Mouse (Mus musculus) hindbrain, embryonic 14.5 days (tissue): ENCODE data around the gene Ankrd33b. TPM values are rescaled to one million over a fixed set of nuclear protein-coding genes. Genes with fewer than 3 reads are reported as not detected.

ENCODE experiments used
- ATAC-seq: fragments of 200-750 bp; cut with Nextera tagmentation; 2 replicates; pipeline ENCODE4 v1.8.0; 2017; ENCODE audit warnings: moderate number of reproducible peaks, mild to moderate bottlenecking, moderate TSS enrichment, moderate library complexity; ENCODE audit not compliant: low FRiP score
- DNase-seq: peaks from one replicate; pipeline ENCODE4 v3.0.0-alpha.2; 2015; ENCODE audit warnings: low spot score
- H3K27ac ChIP-seq: fragments of 300-500 bp; sonication (generic); 2 replicates; pipeline ENCODE4 v1.5.1; 2014; ENCODE audit warnings: mild to moderate bottlenecking, moderate library complexity
- H3K27me3 ChIP-seq: fragments of 300-500 bp; sonication (generic); 2 replicates; pipeline ENCODE4 v1.6.1; 2014; ENCODE audit warnings: mild to moderate bottlenecking, low read length, mixed read lengths; ENCODE audit not compliant: control insufficient read depth, insufficient read depth
- H3K36me3 ChIP-seq: fragments of 300-500 bp; sonication (generic); replicated peaks from 2 replicates; pipeline ENCODE4 v1.6.1; 2014; ENCODE audit not compliant: control insufficient read depth, insufficient read depth
- H3K4me1 ChIP-seq: fragments of 300-500 bp; sonication (generic); replicated peaks from 2 replicates; pipeline ENCODE4 v1.6.1; 2014; ENCODE audit warnings: antibody characterized with exemption, low read length, mixed read lengths; ENCODE audit not compliant: control insufficient read depth, insufficient read depth
- H3K4me2 ChIP-seq: fragments of 300-500 bp; sonication (generic); replicated peaks from 2 replicates; pipeline ENCODE4 v1.6.1; 2014; ENCODE audit warnings: mild to moderate bottlenecking, moderate library complexity
- H3K4me3 ChIP-seq: fragments of 300-500 bp; sonication (generic); replicated peaks from 2 replicates; pipeline ENCODE4 v1.5.1; 2014; ENCODE audit warnings: mild to moderate bottlenecking, low read length
- H3K9ac ChIP-seq: fragments of 300-500 bp; sonication (generic); 2 replicates; pipeline ENCODE4 v1.6.1; 2014
- H3K9me3 ChIP-seq: fragments of 300-500 bp; sonication (generic); 2 replicates; pipeline ENCODE4 v1.6.1; 2016; ENCODE audit warnings: low read length; ENCODE audit not compliant: control insufficient read depth
- WGBS: fragments of 180-500 bp; shearing (Covaris S2); extraction: QIAGEN DNeasy Blood & Tissue Kit; methylation state at CpG from one replicate; pipeline ENCODE4 v1.1.7; 2014; 5-methylcytosine and 5-hydroxymethylcytosine counted together
- polyA plus RNA-seq: library from polyadenylated mRNA; unstranded; fragments of >200 nt; fragmentation: Nextera tagmentation; extraction: Ambion mirVana; gene quantifications from 2 replicates; pipeline ENCODE4 v1.2.1, GENCODE M21; 2014

The Ankrd33b gene
- polyA plus RNA-seq, 1 experiment from 2014 or later: 1.3 TPM

GRCm38 (mm10) chr15:31284922-31285631, 82.4 kb downstream of the Ankrd33b start:
- ATAC-seq: no peak
- 70% methylated on average over 17 of the region's 17 CpGs for WGBS
- Histone ChIP-seq H3K27ac (no peak overlapping the region), H3K4me3 (no peak overlapping the region), H3K4me1 (no peaks in the 10 kb centered on the region; the same call in none of the 2 replicates), H3K4me2 (no peak overlapping the region), H3K27me3 (no peaks in the 10 kb centered on the region), H3K36me3 (no peaks in the 10 kb centered on the region), H3K9me3 (no peaks in the 10 kb centered on the region), H3K9ac (no peak overlapping the region)
- DNase-seq: peak; percentile 30

GRCm38 (mm10) chr15:31284142-31284541, 83.4 kb downstream of the Ankrd33b start:
- Histone ChIP-seq H3K4me1 (no peaks in the 10 kb centered on the region; the same call in none of the 2 replicates), H3K27ac (no peak overlapping the region), H3K27me3 (no peaks in the 10 kb centered on the region), H3K9me3 (no peaks in the 10 kb centered on the region), H3K4me2 (no peak overlapping the region), H3K9ac (no peak overlapping the region), H3K4me3 (no peak overlapping the region), H3K36me3 (no peaks in the 10 kb centered on the region)
- 77% methylated on average over 5 of the region's 5 CpGs for WGBS
- DNase-seq (no peak), ATAC-seq (no peak)

- no peaks in the 10 kb centered on the region for H3K36me3 ChIP-seq
These were observed 85.2 kb downstream of the Ankrd33b start for GRCm38 (mm10) chr15:31282353-31282752.

GRCm38 (mm10) chr15:31281830-31282229, 85.7 kb downstream of the Ankrd33b start:
- 47% methylated on average over 13 of the region's 13 CpGs for WGBS
- Histone ChIP-seq H3K4me3 (no peak overlapping the region), H3K4me2 (peak overlapping the region; percentile 19), H3K36me3 (no peaks in the 10 kb centered on the region), H3K9ac (no peak overlapping the region), H3K27ac (no peak overlapping the region), H3K9me3 (no peaks in the 10 kb centered on the region), H3K27me3 (no peaks in the 10 kb centered on the region), H3K4me1 (no peaks in the 10 kb centered on the region; the same call in none of the 2 replicates)
- 0 out of 2 replicates have a peak, but pooled peaks have one; percentile 43 for ATAC-seq
- DNase-seq: no peak

More at GRCm38 (mm10) chr15:31282353-31282752, 85.2 kb downstream of the Ankrd33b start:
- no peaks in the 10 kb centered on the region; the same call in none of the 2 replicates for H3K4me1 ChIP-seq
- no peaks in the 10 kb centered on the region for H3K9me3 ChIP-seq
- ATAC-seq (no peak), DNase-seq (no peak)
- H3K9ac ChIP-seq: no peak overlapping the region
- H3K4me3 ChIP-seq: no peak overlapping the region
- no peaks in the 10 kb centered on the region for H3K27me3 ChIP-seq
- H3K4me2 ChIP-seq: no peak overlapping the region; the same call in 1 of the 2 replicates
- H3K27ac ChIP-seq: no peak overlapping the region
- 80% methylated on average over 3 of the region's 3 CpGs for WGBS

GRCm38 (mm10) chr15:31280683-31281082, 86.8 kb downstream of the Ankrd33b start:
- Histone ChIP-seq H3K4me3 (no peak overlapping the region), H3K9me3 (no peaks in the 10 kb centered on the region), H3K4me2 (no peak overlapping the region), H3K4me1 (no peaks in the 10 kb centered on the region; the same call in none of the 2 replicates), H3K27ac (no peak overlapping the region), H3K36me3 (no peaks in the 10 kb centered on the region), H3K9ac (no peak overlapping the region), H3K27me3 (no peaks in the 10 kb centered on the region)
- 86% methylated on average over 2 of the region's 2 CpGs for WGBS
- DNase-seq: no peak
- no peak for ATAC-seq

- H3K9ac ChIP-seq: no peak overlapping the region
- no peaks in the 10 kb centered on the region for H3K36me3 ChIP-seq
- 77% methylated on average over 5 of the region's 5 CpGs for WGBS
- no peak for ATAC-seq
- H3K4me2 ChIP-seq: no peak overlapping the region
- no peak overlapping the region for H3K27ac ChIP-seq
- DNase-seq: no peak
- H3K4me1 ChIP-seq: no peaks in the 10 kb centered on the region; the same call in none of the 2 replicates
- no peak overlapping the region for H3K4me3 ChIP-seq
- no peaks in the 10 kb centered on the region for H3K27me3 ChIP-seq
- H3K9me3 ChIP-seq: no peaks in the 10 kb centered on the region
These were observed 87.5 kb downstream of the Ankrd33b start for GRCm38 (mm10) chr15:31280059-31280458.

DNA sequence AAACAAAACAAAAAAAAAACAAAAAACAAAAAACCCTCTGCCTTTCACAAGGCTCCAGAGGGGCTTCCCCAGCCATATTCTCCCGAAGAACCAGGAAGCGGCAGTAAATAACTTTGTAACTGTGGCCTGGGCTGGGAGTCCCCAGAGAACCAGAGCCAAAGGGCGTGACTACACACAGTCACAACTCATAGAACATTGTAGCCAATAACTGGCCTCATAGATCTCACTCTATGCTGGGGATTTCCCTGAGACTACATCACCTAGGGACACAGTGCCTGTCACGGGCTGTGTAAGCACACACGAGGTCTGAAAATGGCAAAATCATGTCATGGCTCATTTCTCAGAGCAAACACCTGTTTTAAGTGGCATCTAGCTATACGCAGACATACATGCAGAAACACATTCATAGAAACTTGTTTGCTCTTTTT, 87.9 kb downstream of the Ankrd33b start:
- no peaks in the 10 kb centered on the region for H3K9me3 ChIP-seq
- H3K27me3 ChIP-seq: no peaks in the 10 kb centered on the region
- H3K4me2 ChIP-seq: no peak overlapping the region
- DNase-seq (no peak), ATAC-seq (no peak)
- no peaks in the 10 kb centered on the region; the same call in 1 of the 2 replicates for H3K4me1 ChIP-seq
- no peak overlapping the region for H3K9ac ChIP-seq
- no peaks in the 10 kb centered on the region for H3K36me3 ChIP-seq
- 65% methylated on average over 6 of the region's 6 CpGs for WGBS
- H3K4me3 ChIP-seq: no peak overlapping the region
- no peak overlapping the region for H3K27ac ChIP-seq

DNA sequence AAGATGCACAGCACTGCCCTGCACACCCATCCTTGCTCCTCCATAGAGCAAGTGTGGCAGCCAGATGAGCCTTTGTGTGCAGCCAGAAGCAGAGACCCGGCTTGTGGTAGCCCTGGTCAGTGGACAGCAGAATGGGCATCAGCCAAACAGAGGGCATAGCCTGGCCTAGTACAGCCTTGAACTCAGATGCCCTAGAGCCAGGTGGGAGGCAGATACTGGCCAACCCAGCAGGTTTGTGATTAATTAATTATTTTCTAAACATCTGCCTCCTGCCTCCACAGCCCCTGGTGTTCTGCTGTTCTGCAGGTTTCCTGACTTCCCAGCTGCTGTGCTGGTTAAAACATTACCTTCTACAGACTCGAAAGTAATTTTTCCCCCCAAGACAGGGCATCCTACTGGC, 88.4 kb downstream of the Ankrd33b start:
- H3K9me3 ChIP-seq: no peaks in the 10 kb centered on the region
- ATAC-seq: no peak
- no peaks in the 10 kb centered on the region; the same call in 1 of the 2 replicates for H3K4me1 ChIP-seq
- H3K9ac ChIP-seq: no peak overlapping the region
- no peak overlapping the region for H3K4me2 ChIP-seq
- H3K27me3 ChIP-seq: no peaks in the 10 kb centered on the region
- no peak overlapping the region for H3K27ac ChIP-seq
- no peak for DNase-seq
- H3K36me3 ChIP-seq: no peaks in the 10 kb centered on the region
- no peak overlapping the region for H3K4me3 ChIP-seq
- WGBS: 70% methylated on average over 2 of the region's 2 CpGs

GRCm38 (mm10) chr15:31278090-31278489, 89.4 kb downstream of the Ankrd33b start:
- no peaks in the 10 kb centered on the region for H3K9me3 ChIP-seq
- 0 out of 2 replicates have a peak, but pooled peaks cover 3% of the 10 kb centered on the region for H3K36me3 ChIP-seq
- no peak overlapping the region for H3K4me3 ChIP-seq
- DNase-seq: no peak
- H3K4me2 ChIP-seq: no peak overlapping the region
- no peaks in the 10 kb centered on the region; the same call in 1 of the 2 replicates for H3K4me1 ChIP-seq
- H3K9ac ChIP-seq: no peak overlapping the region
- 52% methylated on average over 4 of the region's 4 CpGs for WGBS
- no peaks in the 10 kb centered on the region for H3K27me3 ChIP-seq
- no peak for ATAC-seq
- no peak overlapping the region for H3K27ac ChIP-seq
